Mouse (Mus musculus) common myeloid progenitor, adult 5-6 weeks (primary cell): ENCODE results near the gene Usp35. TPM values are rescaled to one million over a fixed set of nuclear protein-coding genes. Genes with fewer than 3 reads are reported as not detected.

Experiments
- ATAC-seq: replicated peaks from 2 replicates; pipeline ENCODE4 v1.8.0; 2016; ENCODE audit warnings: low read depth, mild to moderate bottlenecking, moderate TSS enrichment, inconsistent platforms; ENCODE audit not compliant: poor library complexity, severe bottlenecking
- total RNA-seq: library from RNA; stranded (forward); fragments of 200-1000, 187-1606 nt; gene quantifications from 2 replicates; pipeline ENCODE4 v1.2.3, GENCODE M21; 2017

The Usp35 gene
- total RNA-seq, 1 experiment from 2014 or later = not detected

GRCm38 (mm10) chr7:97347464-97347863 is 15.6 kb upstream of the Usp35 start:
- no peak for ATAC-seq

DNA sequence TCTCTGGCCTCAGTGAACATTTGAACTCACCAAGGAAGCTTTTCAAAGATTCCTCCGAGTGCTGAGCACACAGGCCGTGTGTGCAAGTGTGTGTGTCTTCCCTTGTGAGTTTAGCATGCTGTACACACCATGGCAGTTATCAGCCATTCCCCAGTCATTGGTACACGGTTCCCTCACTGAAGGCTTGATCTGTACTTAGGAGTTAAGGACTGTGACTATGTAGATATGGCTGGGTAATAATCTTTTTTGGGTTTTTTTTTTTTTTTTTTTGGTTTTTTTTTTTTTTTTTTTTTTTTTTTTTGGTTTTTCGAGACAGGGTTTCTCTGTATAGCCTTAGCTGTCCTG is 15.0 kb upstream of the Usp35 start:
- ATAC-seq = peak; percentile 56; the same call in 1 of the 2 replicates

DNA sequence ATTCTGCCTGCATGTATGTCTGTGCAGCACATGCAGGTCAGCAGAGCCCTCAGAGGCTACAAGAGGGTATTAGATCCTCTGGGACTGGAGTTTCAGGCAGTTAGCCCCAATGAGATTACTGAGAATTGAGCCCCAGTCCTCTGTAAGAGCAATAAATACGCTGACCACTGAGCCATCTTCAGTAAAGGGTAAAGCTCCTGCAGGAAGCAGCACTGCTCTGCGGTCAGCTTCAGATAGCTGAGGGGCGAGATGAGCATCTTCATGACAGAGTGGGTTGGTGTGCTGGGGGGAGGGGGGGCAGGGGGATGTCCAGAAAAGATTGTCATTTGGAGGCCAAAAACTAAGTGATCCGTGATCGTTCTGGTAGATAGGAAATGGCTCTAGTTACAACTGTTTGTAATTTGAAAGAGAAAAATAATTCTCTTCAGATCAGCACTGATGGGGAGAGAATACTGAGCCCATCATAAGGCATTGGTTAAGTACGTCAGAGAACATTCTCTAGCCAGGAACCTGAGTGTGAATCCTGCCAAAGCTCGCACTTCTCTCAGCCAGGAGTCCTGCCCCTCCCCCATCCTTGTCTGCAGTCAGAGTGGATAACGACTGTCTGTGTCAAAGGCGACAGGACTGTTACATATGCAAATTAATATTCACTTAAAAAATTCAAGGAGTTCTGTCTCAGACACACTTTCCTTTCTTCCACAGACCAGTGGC is 14.4 kb upstream of the Usp35 start:
- no peak for ATAC-seq

- no peak for ATAC-seq
These were observed 13.5 kb upstream of the Usp35 start for GRCm38 (mm10) chr7:97345229-97345871.

GRCm38 (mm10) chr7:97344655-97345054 is 12.8 kb upstream of the Usp35 start:
- no peak for ATAC-seq

DNA sequence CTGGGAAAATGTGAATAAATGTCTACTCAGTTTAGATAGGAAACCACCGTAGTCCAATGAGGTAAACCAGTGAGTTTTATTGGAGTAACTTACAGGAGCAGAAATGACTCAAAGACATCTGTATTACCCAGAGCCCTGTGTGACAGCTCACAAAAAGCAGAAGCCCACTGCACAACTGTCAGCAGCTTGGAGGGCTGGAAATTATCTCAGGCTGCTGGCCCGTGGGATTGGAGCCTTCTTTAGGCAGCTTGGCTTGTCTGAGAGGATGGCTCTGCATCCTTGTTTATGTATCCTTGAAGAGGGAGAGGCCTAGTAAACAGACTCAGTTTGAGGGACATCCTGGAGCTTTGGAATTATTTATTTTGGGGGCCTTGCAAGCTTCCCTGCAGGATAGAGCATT is 11.1 kb upstream of the Usp35 start:
- ATAC-seq = no peak

DNA sequence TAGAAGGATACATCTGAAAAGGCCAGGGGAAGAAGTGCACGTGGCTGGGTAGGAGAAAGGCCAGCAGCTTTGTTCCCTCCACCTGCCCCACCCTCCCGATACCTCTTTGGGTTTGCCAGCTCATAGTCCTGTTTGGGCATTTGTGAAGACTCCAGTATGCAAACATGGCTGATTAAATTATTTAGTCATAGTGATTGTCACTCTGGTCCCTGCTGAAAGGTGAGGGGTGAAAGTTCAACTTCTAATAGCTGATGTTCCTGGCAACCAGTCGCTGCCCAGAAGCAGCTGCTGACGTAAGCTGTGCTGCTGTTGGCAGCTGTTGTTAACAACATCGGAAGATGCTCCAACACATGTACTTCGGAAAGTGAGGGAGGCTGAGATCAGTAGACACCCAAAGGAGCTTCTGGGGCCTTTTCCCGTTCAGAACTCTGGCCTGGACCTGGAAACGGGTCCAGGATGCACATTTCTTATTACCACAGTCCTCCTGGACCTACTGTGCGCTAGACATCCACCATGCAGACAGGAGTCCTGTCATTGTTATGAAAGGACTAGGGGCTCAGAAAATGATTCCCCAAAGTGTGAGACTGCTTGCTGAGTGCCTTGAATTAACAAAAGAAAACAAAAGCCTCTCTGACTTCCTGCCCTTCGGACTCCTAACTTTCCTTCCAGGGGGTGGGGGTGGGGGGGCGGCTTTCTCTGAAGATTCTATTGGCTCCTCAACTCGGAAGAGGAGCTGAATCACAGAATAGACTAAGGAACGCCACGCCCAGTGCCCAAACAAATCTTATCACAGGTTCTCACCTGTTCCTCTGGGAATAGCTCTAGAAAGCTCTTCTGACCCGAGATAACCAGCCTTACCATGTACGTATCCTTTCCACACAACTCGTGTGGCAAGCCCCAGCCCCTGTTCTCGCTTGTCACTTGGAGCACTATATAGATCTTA is 9.4 kb upstream of the Usp35 start:
- no peak for ATAC-seq

- no peak for ATAC-seq
These were observed 7.8 kb upstream of the Usp35 start for GRCm38 (mm10) chr7:97339623-97340022.

- no peak for ATAC-seq
These were observed 6.8 kb upstream of the Usp35 start for GRCm38 (mm10) chr7:97338593-97338992.

- ATAC-seq = peak; percentile 59
These were observed 4.9 kb upstream of the Usp35 start for GRCm38 (mm10) chr7:97336678-97337077.

- no peak for ATAC-seq
These were observed 2.6 kb upstream of the Usp35 start for GRCm38 (mm10) chr7:97334406-97334805.

DNA sequence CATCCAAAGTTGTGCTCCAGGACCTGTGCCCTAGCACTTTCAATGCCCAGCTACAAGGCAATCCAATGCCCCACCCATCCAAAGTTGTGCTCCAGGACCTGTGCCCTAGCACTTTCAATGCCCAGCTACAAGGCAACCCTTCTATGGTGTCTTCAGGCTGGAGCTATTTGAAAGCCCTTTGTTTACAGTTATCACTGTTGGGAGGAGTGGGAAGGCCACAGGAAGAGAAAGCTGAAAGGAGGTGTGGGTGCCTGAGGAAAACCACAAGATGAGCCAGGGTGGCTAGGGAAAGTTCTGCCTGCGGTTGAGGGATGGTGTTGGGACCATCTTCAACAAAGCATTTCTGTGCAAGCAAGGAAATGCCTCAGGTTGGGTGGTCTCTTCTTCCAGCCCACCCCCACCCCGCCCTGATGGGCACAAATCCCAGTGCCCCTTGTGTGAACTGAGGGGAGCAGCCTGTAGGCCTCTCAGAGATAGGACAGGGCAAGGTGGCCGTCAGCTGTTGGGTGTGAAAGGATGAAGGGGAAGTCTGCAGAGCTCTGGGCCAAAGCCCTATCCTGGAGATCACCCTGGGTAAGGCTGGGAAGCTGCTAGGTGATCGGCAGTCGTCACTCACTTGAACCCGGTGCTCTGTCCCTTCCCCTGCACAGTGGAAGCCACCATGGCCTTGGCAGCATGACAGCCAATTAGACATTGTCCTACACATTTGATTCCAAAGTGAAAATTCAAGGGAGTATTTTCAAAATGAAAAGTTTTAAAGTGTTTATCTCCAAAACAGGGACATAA is 1.5 kb upstream of the Usp35 start:
- peak; percentile 6 for ATAC-seq

DNA sequence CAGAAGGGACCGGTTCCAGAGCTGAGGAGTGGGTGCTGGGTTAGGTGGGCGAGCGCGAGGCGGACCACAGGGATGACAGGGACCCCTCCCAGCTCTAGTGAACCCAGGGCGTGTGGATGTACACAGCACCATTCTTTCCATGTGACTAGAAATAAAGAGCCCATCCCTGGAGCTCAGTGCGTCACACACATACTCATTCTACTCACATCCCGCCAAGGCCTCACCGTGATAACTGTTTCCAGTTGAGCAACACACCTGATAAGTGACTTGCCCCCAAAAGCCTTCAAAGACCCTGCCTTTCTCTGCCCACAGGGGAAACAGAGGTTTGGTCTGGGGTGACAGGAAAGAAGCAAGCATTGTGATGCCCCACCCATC is 834 bp upstream of the Usp35 start:
- peak; percentile 6 for ATAC-seq

- no peak for ATAC-seq
These were observed 732 bp downstream of the Usp35 start for GRCm38 (mm10) chr7:97330931-97331645.

DNA sequence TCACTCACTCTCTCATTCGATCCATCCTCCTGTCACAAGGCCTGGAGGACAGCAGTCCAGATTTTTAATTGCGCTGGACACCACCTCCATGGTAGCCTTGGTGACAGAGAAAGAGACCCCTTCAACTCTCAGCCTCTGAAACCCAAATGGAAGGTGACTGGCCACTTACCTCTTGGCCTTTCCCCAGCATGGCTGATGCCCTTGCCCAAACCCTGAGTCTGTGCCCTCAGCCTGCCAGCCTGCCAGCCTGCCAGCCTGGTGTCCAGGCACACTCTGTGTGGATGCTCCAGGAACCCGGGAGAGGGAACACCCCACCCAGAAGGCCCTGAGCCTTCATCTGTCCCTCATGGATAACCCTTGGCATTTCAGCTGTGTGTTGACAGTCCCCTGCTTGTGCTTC is 2.1 kb downstream of the Usp35 start:
- ATAC-seq = no peak

- no peak for ATAC-seq
These were observed 2.8 kb downstream of the Usp35 start for GRCm38 (mm10) chr7:97328891-97329588.

DNA sequence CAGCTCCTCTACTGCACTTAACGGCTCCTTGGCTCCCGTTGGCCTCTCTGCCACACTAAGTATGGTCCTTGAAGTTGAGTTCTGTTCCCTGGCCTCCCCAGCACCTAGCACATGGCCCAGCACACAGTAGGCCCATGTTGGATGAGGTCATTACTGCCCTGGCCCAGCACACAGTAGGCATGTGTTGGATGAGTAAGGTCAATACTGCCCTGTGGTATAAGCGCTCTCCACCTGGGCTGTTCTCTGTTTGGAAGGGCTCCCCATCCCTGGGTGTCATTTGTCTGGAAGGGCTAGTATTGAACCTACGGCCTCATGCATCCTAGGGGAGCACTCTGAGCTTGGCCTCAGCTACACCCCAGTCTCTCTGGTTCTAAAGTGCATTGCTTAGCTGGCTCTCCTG is 4.4 kb downstream of the Usp35 start:
- ATAC-seq = no peak

- no peak for ATAC-seq
These were observed 6.4 kb downstream of the Usp35 start for GRCm38 (mm10) chr7:97325156-97325985.
